Mouse (Mus musculus) cerebellum, adult 8-10 months (tissue): ENCODE results near the gene Vamp3.
"Not testable (repeated sequence)": the region's sequence is repeated elsewhere in the genome, so short reads cannot be mapped to it uniquely, and the experiment has no call there.

Experiments
- DNase-seq: peaks from one replicate; pipeline ENCODE4 v3.0.0; 2022

Vamp3 gene

GRCm38 (mm10) chr4:151044037-151044943 is 13.5 kb downstream of the Vamp3 start, which contains the start of gene Per3:
Gene Per3 (minus strand): TSS chr4:151044665.
- DNase-seq, result peak; percentile 99

- DNase-seq, result peak; percentile 36
These were observed 14.5 kb downstream of the Vamp3 start for GRCm38 (mm10) chr4:151043281-151043680.

- no peak for DNase-seq
These were observed 16.3 kb downstream of the Vamp3 start for GRCm38 (mm10) chr4:151041506-151041905.

- no peak for DNase-seq
These were observed 20.0 kb downstream of the Vamp3 start for GRCm38 (mm10) chr4:151037800-151038199.

GRCm38 (mm10) chr4:151036521-151036920 is 21.2 kb downstream of the Vamp3 start:
- no peak for DNase-seq

- DNase-seq, result no peak
These were observed 30.8 kb downstream of the Vamp3 start for GRCm38 (mm10) chr4:151027001-151027400.

- no peak for DNase-seq
These were observed 33.6 kb downstream of the Vamp3 start for GRCm38 (mm10) chr4:151024152-151024551.

- not testable (repeated sequence) for DNase-seq
These were observed 40.4 kb downstream of the Vamp3 start for GRCm38 (mm10) chr4:151017356-151017755.

- DNase-seq, result no peak
These were observed 41.8 kb downstream of the Vamp3 start for GRCm38 (mm10) chr4:151015946-151016345.

GRCm38 (mm10) chr4:151010316-151010715 is 47.4 kb downstream of the Vamp3 start:
- no peak for DNase-seq

GRCm38 (mm10) chr4:151006945-151007344 is 50.8 kb downstream of the Vamp3 start:
- DNase-seq, result no peak

- no peak for DNase-seq
These were observed 52.0 kb downstream of the Vamp3 start for GRCm38 (mm10) chr4:151005656-151006318.

- DNase-seq, result no peak
These were observed 56.4 kb downstream of the Vamp3 start for GRCm38 (mm10) chr4:151001397-151001796.

- no peak for DNase-seq
These were observed 59.1 kb downstream of the Vamp3 start for GRCm38 (mm10) chr4:150998626-150999025.
